Mouse (Mus musculus) c-Kit-negative CD71-positive TER-119-positive erythroid progenitor cells, embryonic 14.5 days (primary cell): Measurements from ENCODE around the gene Bola3.
"Not testable (repeated sequence)": the region's sequence is repeated elsewhere in the genome, so short reads cannot be mapped to it uniquely, and the experiment has no call there.

Experiments
- DNase-seq: peaks from one replicate; pipeline ENCODE4 v3.0.0-alpha.2; 2013; ENCODE audit warnings: low read depth, low spot score

Gene Bola3

GRCm38 (mm10) chr6:83348873-83349272 lies at the start of gene Bola3:
Gene Bola3, plus strand, starts transcription at chr6:83349147.
- no peak for DNase-seq

- DNase-seq: no peak
Measured at GRCm38 (mm10) chr6:83300447-83301229, 48.3 kb upstream of the Bola3 start.

GRCm38 (mm10) chr6:83301294-83301693 lies 47.7 kb upstream of the Bola3 start:
- DNase-seq: no peak

- DNase-seq: no peak
Measured at GRCm38 (mm10) chr6:83302264-83302663, 46.7 kb upstream of the Bola3 start.

GRCm38 (mm10) chr6:83309017-83309416 lies 39.9 kb upstream of the Bola3 start:
- DNase-seq: no peak

GRCm38 (mm10) chr6:83311206-83311605 lies 37.7 kb upstream of the Bola3 start:
- no peak for DNase-seq

- DNase-seq: no peak
Measured at GRCm38 (mm10) chr6:83312021-83312420, 36.9 kb upstream of the Bola3 start.

- DNase-seq: peak; percentile 50
Measured at GRCm38 (mm10) chr6:83312514-83312913, 36.4 kb upstream of the Bola3 start.

- no peak for DNase-seq
Measured at GRCm38 (mm10) chr6:83315293-83315692, 33.7 kb upstream of the Bola3 start.

GRCm38 (mm10) chr6:83316022-83316421 lies 32.9 kb upstream of the Bola3 start:
- peak; percentile 46 for DNase-seq

- peak; percentile 86 for DNase-seq
Measured at GRCm38 (mm10) chr6:83317108-83317741, 31.7 kb upstream of the Bola3 start.

GRCm38 (mm10) chr6:83321927-83322326 lies 27.0 kb upstream of the Bola3 start:
- no peak for DNase-seq

GRCm38 (mm10) chr6:83322794-83323193 lies 26.2 kb upstream of the Bola3 start:
- DNase-seq: no peak

- DNase-seq: no peak
Measured at GRCm38 (mm10) chr6:83323652-83324419, 25.1 kb upstream of the Bola3 start.

GRCm38 (mm10) chr6:83325525-83326393 lies 23.2 kb upstream of the Bola3 start, which contains the start of the genes Mthfd2 and Mob1a:
Gene Mthfd2, minus strand, starts transcription at chr6:83325908.
Gene Mob1a, plus strand, starts transcription at chr6:83326016.
- DNase-seq: peak; percentile 96

GRCm38 (mm10) chr6:83326394-83326736 lies 22.6 kb upstream of the Bola3 start:
- no peak for DNase-seq

GRCm38 (mm10) chr6:83326761-83327160 lies 22.2 kb upstream of the Bola3 start:
- no peak for DNase-seq

- DNase-seq: no peak
Measured at GRCm38 (mm10) chr6:83327591-83328190, 21.3 kb upstream of the Bola3 start.

GRCm38 (mm10) chr6:83341387-83341786 lies 7.6 kb upstream of the Bola3 start:
- DNase-seq: no peak

GRCm38 (mm10) chr6:83342957-83343356 lies 6.0 kb upstream of the Bola3 start:
- DNase-seq: no peak

- DNase-seq: not testable (repeated sequence)
Measured at GRCm38 (mm10) chr6:83345285-83345684, 3.7 kb upstream of the Bola3 start.
